Mouse (Mus musculus) megakaryocyte, embryonic 14.5 days (primary cell): Measurements from ENCODE around the gene Wfdc16.

ENCODE experiments used
- FLI1 ChIP-seq: IDR thresholded peaks from 2 replicates; pipeline ENCODE4 v1.6.1; 2012; ENCODE audit warnings: low read length, inconsistent platforms, mixed read lengths
- GATA1 ChIP-seq: IDR thresholded peaks from 3 replicates; pipeline ENCODE4 v1.6.1; 2012; ENCODE audit warnings: mixed read lengths, low read length, inconsistent platforms, borderline replicate concordance

DNA sequence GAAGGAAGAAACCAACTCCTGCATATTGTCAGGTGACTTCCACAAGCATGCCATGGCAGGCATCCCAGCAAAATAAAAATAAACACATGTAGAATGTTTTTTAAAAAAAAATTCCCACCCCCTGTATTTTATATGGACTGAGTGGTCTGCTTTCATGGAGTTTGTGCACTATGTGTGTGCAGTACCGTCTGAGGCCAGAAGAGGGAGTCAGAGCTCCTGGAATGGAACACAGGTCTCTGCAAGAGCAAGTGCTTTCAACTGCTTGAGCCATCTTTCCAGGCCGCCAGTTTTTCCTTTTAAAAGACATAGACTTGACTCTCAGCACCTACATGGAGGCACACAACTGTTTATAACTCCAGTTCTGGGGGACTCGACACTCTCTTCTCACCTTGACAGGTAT, 35.1 kb downstream of the Wfdc16 start:
- TF ChIP-seq GATA1: no peak
- no peak for TF ChIP-seq FLI1
